Mouse (Mus musculus): ENCODE measurements around the gene Gm28374.
A peak's percentile ranks its signal among the peaks of the same experiment; 100 is the strongest.

- 0 out of 2 replicates have a peak, but pooled peaks have one; percentile 4 for TF ChIP-seq POLR2A (IDR thresholded peaks at IDR 0.05; ENCODE audit: low read depth, low read length)
- no peak for TF ChIP-seq CTCF (IDR thresholded peaks at IDR 0.05; ENCODE audit: borderline replicate concordance, insufficient read depth, low read length)
Measured at GRCm38 (mm10) chr19:6062418-6062817, 19.6 kb downstream of the Gm28374 start.
